Mouse (Mus musculus): ENCODE measurements at regions not wholly inside any gene's neighbourhood (a gene's known extent, or its start where the extent isn't known, plus 50 kb on each side); places are given as distances from the start of the nearest gene placed in this dataset.
A peak's percentile ranks its signal among the peaks of the same experiment; 100 is the strongest.

DNA sequence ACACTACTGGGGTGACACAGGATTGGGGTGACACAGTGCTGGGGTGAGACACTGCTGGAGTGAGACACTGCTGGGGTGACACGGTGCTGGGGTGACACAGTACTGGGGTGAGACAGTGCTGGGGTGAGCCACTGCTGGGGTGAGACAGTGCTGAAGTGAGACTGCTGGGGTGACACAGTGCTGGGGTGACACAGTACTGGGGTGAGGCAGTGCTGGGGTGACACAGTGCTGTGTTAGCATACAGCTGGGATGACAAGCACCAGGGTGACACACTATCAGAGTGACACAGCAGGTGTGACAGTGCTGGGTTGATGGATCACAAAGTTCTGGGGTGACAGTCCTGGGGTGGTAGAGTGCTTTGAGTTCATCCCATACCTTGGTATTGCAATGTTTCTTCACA lies 137.3 kb upstream of the Irx4 start:
- intact Hi-C loops (cut with DNase I), result no loop called here
- no peak for DNase-seq

- intact Hi-C loops (cut with DNase I), result no loop called here
- DNase-seq, result no peak
Measured at GRCm38 (mm10) chr13:73131270-73131669, 129.0 kb upstream of the Irx4 start.

GRCm38 (mm10) chr13:73132746-73133145 lies 127.5 kb upstream of the Irx4 start:
- intact Hi-C loops (cut with DNase I), result no loop called here
- DNase-seq, result no peak

DNA sequence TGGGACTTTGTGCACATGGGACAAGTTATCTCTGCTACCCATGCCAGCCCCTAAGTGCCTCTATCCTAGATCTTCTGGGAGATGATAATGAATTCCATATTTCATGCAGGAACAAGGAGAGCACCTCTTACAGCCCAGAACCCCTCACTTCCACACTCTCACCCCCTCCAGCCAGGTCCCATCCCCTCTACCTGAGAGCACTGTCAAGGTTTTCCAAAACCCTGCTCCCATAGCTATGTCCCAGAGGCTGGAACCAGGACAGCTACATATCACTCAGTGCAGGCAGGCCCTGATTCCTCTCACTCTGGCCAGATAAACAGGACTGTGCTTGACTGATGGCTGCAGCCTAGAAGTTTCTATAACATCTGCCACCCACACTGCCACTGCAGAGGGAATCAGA lies 125.3 kb upstream of the Irx4 start:
- intact Hi-C loops (cut with DNase I), result no loop called here
- DNase-seq, result no peak

DNA sequence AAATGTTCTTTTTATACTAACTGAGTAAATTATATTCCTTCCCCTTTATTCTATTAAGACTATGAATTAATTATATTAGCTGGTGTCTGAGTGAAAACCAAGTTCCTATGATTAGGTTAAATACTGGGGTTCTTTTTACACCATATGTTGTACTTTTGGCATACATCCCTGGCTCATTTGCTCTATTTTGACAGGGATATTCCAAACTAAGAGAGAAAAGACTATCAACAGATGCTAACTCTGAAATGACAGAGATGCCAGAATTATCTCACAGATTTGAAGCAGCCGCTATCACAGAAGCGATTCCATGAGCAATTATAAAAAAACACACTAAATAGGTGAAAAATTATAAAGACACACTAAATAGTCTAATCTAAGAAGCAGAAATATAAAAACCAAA lies 119.0 kb upstream of the Irx4 start:
- intact Hi-C loops (cut with DNase I), result no loop called here
- no peak for DNase-seq

GRCm38 (mm10) chr13:73158016-73158415 lies 102.3 kb upstream of the Irx4 start:
- intact Hi-C loops (cut with DNase I), result no loop called here
- no peak for DNase-seq

- no peak for DNase-seq
- intact Hi-C loops (cut with DNase I), result no loop called here
Measured at GRCm38 (mm10) chr13:73159454-73159853, 100.8 kb upstream of the Irx4 start.

DNA sequence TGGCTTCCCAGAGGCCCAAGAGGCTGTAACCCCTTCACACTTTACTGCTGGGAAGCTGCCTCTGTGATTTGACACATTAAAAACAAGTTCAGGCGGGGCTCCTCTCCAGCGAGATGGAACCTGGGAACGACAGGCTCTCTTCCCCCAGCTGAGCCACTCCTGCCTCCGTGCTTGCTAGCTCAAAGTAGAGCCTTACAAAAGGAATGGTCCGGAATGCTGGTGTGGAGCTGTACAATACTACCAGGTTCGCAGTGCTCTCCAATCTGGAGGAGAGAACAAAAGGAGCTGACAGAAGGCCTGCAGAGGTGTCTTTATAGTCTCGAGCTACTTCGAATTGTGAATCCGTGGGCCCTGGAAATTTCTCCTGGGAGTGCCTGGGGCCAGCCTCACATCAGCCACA lies 100.4 kb upstream of the Irx4 start:
- no peak for DNase-seq
- intact Hi-C loops (cut with DNase I), result loop anchor here (2.0 to 10.0 kb wide), 4 partner anchors 107 to 245 kb away; no protein-coding TSS in a partner anchor

DNA sequence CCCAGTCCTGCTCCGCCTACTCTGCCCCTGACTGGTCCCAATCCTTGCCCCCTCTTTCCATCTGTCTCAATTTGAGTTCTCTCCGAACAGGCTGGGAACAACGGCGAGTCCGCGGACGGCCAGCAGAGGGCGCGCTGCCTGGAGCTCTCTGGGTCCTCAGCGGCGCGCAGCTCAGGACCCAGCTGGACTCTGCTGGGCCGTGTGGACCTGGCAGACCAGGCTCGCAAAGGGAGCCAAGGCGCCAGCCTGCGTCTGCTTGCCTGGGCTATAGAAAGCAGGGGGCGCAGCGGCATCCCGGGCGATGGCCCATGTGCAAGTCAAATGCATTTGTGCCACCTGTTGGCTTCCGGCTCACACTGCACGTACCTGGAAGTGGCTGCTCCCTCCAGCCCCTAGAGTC lies 100.0 kb upstream of the Irx4 start:
- peak; percentile 83 to 91 for DNase-seq
- intact Hi-C loops (cut with DNase I), result loop anchor here (2.0 to 10.0 kb wide), 4 partner anchors 107 to 245 kb away; no protein-coding TSS in a partner anchor

GRCm38 (mm10) chr13:73170301-73170700 lies 90.0 kb upstream of the Irx4 start:
- DNase-seq, result peak; percentile 7 to 23
- intact Hi-C loops (cut with DNase I), result no loop called here

GRCm38 (mm10) chr13:73207931-73208448 lies 52.3 kb upstream of the Irx4 start:
- DNase-seq, result no peak
- intact Hi-C loops (cut with DNase I), result no loop called here
